Mouse (Mus musculus) right cerebral cortex, adult 18-20 months (tissue): ENCODE measurements around the gene Yipf7.

Source experiments
- DNase-seq: peaks from one replicate; pipeline ENCODE4 v3.0.0; 2022; ENCODE audit warnings: mixed read lengths

The Yipf7 gene

DNA sequence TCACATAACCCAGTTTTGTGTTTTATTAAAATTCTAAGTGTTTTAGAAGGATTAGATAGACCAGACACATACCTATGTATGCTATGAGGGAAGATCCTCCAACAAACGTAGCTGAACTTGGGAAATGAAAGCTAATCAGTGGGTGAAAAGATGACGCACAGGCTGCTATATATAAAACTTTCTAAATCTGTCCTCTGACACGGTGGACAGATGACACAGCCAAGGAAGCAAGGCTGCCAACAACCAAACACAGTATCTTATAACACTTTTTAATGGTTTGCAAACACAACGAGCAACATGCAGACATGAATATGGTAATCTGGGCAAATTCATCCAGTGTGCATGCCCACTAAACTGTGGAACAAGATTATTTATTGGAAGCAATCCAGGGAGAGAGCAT, at the start of gene Yipf7:
Gene Yipf7, minus strand, starts transcription at position 160 of the 400 bp plus-strand sequence.
- peak; percentile 25 for DNase-seq

DNA sequence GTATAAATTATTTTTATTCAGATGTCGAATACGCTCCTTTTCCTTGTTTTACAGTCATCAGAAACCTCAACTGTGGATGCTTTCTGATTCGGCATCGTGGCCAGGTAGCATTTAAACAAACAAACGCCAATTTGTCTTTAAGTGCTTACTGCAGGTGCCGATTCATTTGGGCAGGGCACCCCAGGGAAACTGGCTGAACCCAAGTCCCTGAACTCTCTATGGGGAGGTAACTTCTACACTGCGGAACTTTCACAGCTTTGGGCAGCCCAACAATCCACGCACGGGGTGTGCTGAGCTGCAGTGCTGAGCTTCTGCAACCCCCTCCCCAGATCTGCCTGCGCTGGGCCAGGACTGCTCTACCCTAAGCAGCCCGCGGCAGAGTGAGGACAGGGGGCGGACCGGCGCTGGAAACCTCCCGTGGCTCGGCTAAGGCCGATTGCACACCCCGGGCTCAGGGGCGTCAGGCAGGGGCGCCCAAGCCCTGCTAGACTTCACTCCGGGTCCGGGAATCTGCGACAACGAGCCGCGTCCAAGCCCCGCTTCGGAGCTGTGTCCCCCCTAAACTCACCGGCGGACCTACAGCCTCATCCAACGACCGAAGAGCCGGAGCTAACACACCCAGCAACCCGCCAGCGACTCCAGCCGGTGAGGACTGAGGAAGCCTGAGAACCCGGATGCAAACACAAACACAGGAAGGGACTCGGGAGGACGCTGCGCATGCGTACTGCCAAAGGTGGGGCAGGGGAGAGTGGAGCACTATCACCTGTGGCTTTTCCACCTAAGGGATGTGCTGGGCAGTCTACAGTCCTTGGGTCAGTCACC, 49.4 kb upstream of the Yipf7 start, which contains the start of gene Gnpda2:
Gene Gnpda2, minus strand, starts transcription at position 701 of the 822 bp plus-strand sequence.
- peak; percentile 90 for DNase-seq

DNA sequence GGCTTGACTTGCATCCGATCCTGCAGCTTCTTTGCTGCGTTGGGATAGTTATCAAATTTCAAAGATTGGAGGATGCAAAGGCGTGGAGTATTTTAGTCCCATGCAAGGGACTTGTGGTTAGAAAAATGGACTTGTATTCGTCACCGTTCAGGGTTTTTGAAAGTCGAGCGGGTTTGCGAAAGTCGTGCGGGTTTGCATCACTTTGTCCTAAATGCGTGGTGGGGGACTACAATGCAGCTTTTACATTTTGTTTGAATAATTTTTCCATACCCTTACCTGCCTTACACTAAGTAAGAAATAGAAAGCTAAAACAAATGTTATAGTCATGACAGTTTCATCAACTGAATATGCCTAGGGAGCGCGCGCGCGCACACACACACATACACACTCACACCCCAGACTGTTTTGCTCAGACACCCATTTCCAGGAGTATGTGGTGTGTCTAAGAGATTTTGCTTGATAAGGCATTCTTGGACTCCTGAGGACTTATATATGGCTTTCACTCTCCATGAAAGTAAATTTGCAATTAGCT, 15.0 kb upstream of the Yipf7 start:
- no peak for DNase-seq

DNA sequence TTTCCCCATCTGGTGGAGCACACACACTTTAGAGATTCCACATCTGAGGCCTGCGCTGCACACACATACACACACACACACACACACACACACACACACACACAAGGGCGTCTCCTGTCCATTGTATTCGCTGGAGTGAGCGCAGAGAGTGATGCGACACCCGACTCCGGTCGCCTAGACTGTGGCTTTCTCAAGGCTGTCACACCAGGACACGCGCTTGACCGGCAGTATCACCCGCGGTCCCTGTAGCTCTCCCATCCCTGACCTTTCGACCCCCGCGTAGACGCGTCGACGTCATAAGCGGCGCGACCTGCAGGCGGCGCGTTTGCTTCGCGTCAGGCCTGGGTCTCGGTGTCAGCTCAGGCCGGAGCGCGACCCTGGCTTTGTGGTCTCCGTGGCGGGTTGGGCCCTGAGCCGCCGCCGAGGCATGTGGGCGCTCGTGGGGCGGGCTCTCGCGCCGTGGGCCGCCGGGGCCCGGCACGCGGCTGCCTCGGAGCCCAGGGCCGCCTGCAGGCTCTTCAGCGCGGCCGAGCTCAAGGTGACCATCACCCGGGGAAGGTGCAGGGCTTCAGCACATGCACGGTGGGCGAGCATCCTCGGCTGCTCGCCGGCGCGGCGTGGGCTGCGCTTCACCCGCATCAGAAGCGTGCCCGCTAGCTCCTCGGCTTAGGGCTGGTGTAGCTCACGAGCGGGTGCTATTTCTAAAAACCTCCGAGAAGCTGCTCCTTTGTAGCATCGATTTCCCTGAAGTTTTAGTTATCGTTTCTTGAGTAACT, 14.4 kb upstream of the Yipf7 start, which contains the start of gene Guf1:
Gene Guf1, plus strand, starts transcription at position 296 of the 776 bp plus-strand sequence.
- DNase-seq = peak; percentile 95

DNA sequence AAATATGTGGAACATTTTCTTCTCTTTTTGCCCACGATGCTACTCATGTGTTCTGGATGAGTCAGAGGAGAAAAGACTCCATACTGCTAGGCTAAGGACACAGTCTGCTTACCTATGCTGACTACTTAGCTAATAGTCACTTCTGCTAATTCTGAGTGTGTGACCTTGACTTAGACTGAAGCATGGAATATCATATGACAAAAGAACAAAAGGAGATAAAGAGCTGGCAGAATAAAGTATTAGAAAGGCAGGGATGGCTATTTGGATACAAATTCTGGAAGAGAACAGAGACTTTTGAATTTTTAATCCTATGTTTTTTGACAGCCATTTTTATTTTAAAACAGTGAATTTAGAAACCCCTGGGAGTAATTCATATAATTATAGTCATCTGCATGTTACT, 768 bp downstream of the Yipf7 start:
- no peak for DNase-seq

DNA sequence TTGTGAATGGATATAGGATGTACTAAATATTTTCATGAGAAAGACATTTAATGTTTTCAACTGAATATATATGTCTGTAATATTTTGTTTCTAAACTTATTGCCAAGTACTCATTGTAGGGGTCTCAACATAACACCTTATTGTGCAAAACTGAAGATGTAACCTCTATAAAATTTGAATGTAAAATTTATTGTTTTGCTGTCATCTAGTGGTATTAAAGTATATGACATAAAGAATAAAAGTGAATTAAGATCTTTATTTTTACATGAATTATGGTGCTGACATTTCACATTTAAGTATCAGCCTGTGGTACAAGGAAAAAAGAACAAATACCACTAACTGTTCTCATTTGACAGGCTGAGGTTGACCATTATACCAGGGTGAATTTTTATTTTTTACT, 18.5 kb downstream of the Yipf7 start:
- no peak for DNase-seq

DNA sequence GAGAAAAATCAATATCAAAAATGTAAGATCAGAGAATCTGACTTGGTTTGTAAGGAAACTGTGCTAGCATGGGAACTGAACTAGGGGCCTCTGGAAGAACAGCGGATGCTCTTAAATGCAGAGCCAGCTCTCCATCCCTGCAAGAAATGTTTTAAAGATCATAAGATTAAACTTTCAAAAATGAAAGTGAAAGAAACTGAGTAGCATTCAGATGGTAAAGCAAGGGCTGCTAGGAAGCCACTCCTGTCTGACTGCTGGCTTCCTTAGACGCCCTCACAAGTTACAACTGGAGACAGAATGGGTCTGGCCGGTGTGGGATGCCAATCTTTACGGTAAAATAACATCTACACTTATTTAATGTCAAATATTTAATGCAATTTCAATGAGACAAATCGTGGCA, 20.4 kb downstream of the Yipf7 start:
- no peak for DNase-seq

DNA sequence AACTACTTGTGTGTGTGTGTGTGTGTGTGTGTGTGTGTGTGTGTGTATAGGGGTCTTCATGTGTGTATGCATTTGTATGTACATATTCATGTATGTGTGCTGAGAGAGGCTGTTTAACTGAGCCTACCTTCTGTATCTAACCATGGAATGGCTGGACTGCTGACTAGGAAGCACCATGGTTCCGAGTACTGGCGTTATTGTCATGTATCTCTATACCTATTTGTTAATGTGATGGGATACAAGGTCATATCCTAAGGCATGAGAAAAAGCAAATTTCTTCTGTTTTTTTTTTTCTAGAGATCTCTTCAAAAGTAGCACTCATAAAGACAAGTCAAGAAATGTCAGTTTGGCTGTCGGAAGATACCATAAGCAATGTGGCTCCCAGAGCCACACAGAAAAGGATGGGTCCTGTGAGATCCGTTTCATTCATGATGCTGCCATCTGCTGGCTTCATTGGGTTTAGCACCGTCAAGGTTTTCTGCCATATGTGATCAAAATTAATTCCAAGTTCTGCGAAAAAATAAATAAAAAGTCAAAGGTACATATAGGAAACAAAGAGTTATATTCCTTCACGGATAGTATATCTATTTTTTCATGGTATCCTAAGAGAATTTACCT, 21.7 kb downstream of the Yipf7 start:
- peak; percentile 65 for DNase-seq

DNA sequence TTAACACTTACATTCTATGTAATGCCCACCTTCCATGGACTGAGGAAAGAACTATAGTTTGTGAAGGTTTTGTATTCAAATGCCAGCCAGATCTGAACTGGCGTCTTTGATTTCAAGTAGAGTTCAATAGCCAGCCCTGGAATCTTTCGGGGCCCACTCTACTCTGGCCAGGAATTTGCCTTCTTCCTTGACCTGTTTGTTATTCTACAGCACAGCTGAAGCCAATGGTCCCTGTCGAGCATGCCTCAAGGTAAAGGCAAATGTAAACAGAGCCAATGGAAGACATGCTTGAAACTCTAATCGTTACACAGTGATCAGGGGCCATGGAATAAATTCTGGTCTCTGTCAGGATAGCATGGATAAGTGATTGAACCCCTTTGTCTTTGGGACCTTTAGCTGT, 30.2 kb downstream of the Yipf7 start:
- no peak for DNase-seq

DNA sequence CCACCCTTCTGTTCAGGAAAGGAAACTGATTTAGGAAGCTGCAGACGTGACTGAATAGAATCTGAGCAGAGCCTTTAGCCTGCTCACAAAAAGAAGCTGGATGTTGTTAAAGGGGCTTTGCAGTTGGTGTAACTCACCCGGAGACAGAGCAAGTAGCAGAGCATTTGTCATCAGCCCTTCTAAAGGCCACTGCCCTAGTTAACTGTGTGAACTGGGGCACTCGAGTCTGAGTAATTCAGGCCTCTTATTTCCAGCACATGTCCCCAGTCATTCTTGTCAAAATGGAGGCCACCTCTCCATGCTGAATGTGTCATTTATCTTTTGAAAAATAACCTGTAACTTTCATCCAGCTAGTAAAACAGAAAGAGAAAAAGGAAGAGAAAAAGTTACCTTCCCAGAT, 30.8 kb downstream of the Yipf7 start:
- DNase-seq = no peak

DNA sequence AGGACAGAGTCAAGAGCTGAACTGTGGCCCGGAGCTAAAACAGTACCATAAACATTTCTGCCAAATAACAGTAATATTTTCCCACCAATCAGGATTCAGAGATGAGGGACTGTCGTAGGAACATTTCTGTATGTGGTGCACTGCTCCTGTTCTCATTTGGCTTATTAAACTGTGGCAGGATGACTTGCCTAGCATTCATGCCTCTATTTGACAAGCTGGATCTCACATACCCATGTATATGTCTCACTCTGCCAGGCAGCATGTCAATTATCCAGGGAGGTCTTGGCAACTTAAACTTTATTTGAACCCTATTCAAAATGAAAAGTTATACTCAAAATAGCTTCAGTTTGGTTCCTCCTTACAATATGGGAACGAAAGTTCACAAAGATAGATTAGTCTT, 35.4 kb downstream of the Yipf7 start:
- DNase-seq = no peak

DNA sequence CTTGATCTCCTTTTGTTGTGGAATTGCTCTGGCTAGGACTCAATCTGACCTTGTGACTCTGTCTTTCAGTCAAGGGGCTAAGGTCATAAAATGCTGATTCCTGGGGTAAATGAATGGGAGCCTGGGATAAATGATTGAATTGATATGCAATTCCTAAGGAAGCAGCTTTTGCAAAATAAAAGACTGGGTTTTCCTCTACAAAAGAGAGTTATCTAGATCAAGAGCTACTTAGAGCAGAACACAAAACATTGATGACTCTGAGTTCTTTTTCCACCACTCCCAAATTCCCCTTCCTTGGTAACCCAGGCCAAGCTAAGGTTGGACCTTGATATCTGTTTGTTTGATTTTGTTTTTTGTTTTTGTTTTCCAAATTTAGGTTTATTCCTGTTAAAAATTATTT, 53.4 kb downstream of the Yipf7 start:
- DNase-seq = no peak

DNA sequence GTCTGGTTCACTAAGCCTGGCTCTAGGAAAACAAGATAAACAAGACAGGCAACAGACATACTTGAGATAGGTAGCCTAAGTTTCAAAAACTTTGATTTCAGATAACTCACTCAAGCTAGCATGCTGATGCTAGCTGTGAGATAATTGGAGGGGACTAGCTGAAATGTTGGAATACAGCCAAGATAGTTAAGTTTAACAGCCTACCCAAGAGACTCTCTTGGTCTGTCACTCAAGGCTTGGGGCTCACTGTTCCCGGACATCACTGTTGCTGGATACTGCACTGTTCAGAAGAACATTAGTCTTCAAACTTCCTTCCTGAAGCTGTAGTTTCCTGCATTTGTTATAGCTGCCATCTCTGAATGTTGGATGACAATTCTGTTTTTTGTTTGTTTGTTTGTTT, 74.9 kb downstream of the Yipf7 start:
- no peak for DNase-seq
